Mouse (Mus musculus): Measurements from ENCODE around the gene Alg14. TPM values are rescaled to one million over a fixed set of nuclear protein-coding genes. Genes with fewer than 3 reads are reported as not detected.

Alg14 gene
- polyA plus RNA-seq, 1 experiment from 2014 or later, result 33.5 TPM

- 59% methylated on average over 15 of the region's 15 CpGs for WGBS
- no peak overlapping the region for H3K9ac ChIP-seq
- no peak for ATAC-seq (ENCODE audit: low FRiP score, low read depth)
- H3K27me3 ChIP-seq (replicated peaks), result no peaks in the 10 kb centered on the region
- H3K36me3 ChIP-seq, result no peaks in the 10 kb centered on the region
- H3K4me3 ChIP-seq, result no peak overlapping the region
- no peak overlapping the region for H3K4me2 ChIP-seq (replicated peaks)
- no peaks in the 10 kb centered on the region for H3K4me1 ChIP-seq
- no peaks in the 10 kb centered on the region for H3K9me3 ChIP-seq
- no peak overlapping the region for H3K27ac ChIP-seq
These were observed 87.4 kb downstream of the Alg14 start for GRCm38 (mm10) chr3:121378708-121379612.

DNA sequence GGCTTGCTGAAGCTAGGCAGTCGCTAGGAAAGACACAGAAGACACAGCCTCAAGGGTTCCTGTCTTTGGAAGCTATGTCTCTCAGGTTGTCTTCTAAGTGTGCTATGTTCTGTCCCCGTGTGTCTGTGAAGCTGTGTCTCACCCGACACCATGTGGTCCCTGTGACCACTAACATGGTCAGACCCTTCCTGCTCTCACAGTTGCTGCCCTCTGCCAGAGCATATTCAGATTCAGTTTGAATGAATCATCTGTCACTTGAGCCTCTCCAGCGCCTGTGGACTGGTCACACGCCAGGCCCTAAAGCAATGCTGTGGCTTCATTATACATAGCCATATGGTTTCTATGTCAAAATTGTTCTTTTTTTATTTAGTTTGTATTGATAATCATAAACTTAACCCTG, 88.1 kb downstream of the Alg14 start:
- H3K4me2 ChIP-seq (replicated peaks), result no peak overlapping the region
- WGBS, result 82% methylated on average over 5 of the region's 5 CpGs
- H3K9ac ChIP-seq, result no peak overlapping the region
- no peak for ATAC-seq (ENCODE audit: low FRiP score, low read depth)
- H3K27ac ChIP-seq, result no peak overlapping the region
- no peaks in the 10 kb centered on the region for H3K9me3 ChIP-seq
- H3K4me1 ChIP-seq, result no peaks in the 10 kb centered on the region
- H3K4me3 ChIP-seq, result no peak overlapping the region
- no peaks in the 10 kb centered on the region for H3K36me3 ChIP-seq
- H3K27me3 ChIP-seq (replicated peaks), result no peaks in the 10 kb centered on the region

- H3K4me2 ChIP-seq (replicated peaks), result no peak overlapping the region
- H3K9ac ChIP-seq, result no peak overlapping the region
- WGBS, result 71% methylated on average over 3 of the region's 3 CpGs
- no peaks in the 10 kb centered on the region for H3K9me3 ChIP-seq
- no peak for ATAC-seq (ENCODE audit: low FRiP score, low read depth)
- H3K4me1 ChIP-seq, result peaks cover 21% of the 10 kb centered on the region
- H3K27me3 ChIP-seq (replicated peaks), result no peaks in the 10 kb centered on the region
- no peaks in the 10 kb centered on the region for H3K36me3 ChIP-seq
- no peak overlapping the region for H3K27ac ChIP-seq
- no peak overlapping the region for H3K4me3 ChIP-seq
These were observed 96.0 kb downstream of the Alg14 start for GRCm38 (mm10) chr3:121387471-121388009.

- no peak for ATAC-seq (ENCODE audit: low FRiP score, low read depth)
- no peaks in the 10 kb centered on the region for H3K36me3 ChIP-seq
- H3K27me3 ChIP-seq (replicated peaks), result no peaks in the 10 kb centered on the region
- H3K9me3 ChIP-seq, result no peaks in the 10 kb centered on the region
- 50% methylated on average over 8 of the region's 8 CpGs for WGBS
- no peak overlapping the region for H3K27ac ChIP-seq
- peaks cover 21% of the 10 kb centered on the region for H3K4me1 ChIP-seq
- peak overlapping the region; percentile 54; the same call in 1 of the 2 replicates for H3K4me2 ChIP-seq (replicated peaks)
- H3K9ac ChIP-seq, result no peak overlapping the region
- H3K4me3 ChIP-seq, result no peak overlapping the region
These were observed 97.8 kb downstream of the Alg14 start for GRCm38 (mm10) chr3:121389366-121389765.

- no peak overlapping the region for H3K4me3 ChIP-seq
- whole genome bisulfite sequencing, result 9% methylated on average over 17 of the region's 17 CpGs
- H3K27me3 ChIP-seq (replicated peaks), result no peaks in the 10 kb centered on the region
- H3K27ac ChIP-seq, result no peak overlapping the region
- peak overlapping the region; percentile 54 for H3K4me2 ChIP-seq (replicated peaks)
- no peaks in the 10 kb centered on the region for H3K36me3 ChIP-seq
- no peak overlapping the region for H3K9ac ChIP-seq
- peak; percentile 82 for ATAC-seq (ENCODE audit: low FRiP score, low read depth)
- H3K4me1 ChIP-seq, result peaks cover 21% of the 10 kb centered on the region
- no peaks in the 10 kb centered on the region for H3K9me3 ChIP-seq
These were observed 98.4 kb downstream of the Alg14 start for GRCm38 (mm10) chr3:121389860-121390530.

DNA sequence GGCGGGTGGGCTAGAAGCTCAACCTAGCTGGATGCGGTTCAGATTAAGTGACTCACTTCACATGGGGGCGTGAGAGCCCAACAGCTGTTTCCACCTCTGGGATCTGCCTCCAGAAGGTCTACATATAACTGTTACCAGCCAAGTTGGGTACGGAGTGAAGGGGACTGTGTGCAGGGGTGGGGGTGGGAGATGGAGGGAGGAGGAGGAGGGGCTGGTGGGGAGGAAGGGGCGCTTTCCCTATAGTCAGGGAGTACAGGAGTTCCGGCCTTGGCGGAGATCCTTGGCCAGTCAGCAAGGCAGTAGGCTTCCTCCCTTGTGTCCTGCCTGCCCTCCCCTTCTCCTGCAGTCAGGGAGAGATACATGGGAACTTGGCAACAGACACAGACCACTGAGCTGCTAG, 99.2 kb downstream of the Alg14 start:
- Histone ChIP-seq H3K9ac (no peak overlapping the region), H3K27ac (no peak overlapping the region), H3K36me3 (no peaks in the 10 kb centered on the region), H3K4me1 (peaks cover 21% of the 10 kb centered on the region), H3K9me3 (no peaks in the 10 kb centered on the region), H3K27me3 (replicated peaks) (no peaks in the 10 kb centered on the region), H3K4me3 (no peak overlapping the region), H3K4me2 (replicated peaks) (peak overlapping the region; percentile 54)
- ATAC-seq (ENCODE audit: low FRiP score, low read depth), result peak; percentile 68
- 34% methylated on average over 7 of the region's 7 CpGs for WGBS

DNA sequence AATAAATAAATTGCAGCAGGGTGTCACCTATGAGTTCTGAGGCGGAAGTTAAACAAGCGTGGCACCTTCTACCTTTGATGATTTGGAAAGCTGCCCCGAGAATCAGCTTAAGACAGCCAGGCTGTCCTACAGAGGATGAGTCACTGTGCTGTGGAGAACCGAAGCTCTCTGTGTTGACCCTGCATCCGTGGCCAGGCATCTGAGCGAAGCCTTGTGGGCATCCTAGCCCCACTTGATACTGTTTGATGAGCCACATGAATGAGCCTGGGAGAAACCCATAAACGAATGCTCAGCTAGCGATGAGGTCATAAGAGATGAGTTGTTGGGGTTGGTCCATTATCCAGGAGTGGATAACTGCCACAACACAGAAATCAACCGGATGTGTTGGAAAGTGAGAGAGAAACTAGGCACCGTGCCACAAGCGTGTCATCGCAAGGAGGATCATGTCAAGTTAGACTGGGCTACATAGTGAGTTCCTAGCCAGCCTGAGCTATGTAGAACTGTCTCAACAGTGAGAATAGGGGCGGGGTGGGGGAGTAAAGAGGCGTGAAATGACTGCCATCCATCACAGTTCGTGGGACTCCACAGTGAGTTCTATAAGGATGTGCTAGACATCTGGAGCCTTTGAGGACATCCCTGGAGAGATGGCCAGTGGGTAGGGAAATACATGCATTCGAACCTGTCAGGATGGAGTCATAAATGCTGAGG, 104.2 kb downstream of the Alg14 start:
- Histone ChIP-seq H3K4me1 (peaks cover 2% of the 10 kb centered on the region; the same call in 1 of the 2 replicates), H3K9me3 (no peaks in the 10 kb centered on the region), H3K36me3 (no peaks in the 10 kb centered on the region), H3K4me3 (no peak overlapping the region), H3K9ac (no peak overlapping the region), H3K27ac (no peak overlapping the region), H3K27me3 (replicated peaks) (no peaks in the 10 kb centered on the region), H3K4me2 (replicated peaks) (no peak overlapping the region)
- 69% methylated on average over 16 of the region's 16 CpGs for WGBS
- ATAC-seq (ENCODE audit: low FRiP score, low read depth), result no peak

DNA sequence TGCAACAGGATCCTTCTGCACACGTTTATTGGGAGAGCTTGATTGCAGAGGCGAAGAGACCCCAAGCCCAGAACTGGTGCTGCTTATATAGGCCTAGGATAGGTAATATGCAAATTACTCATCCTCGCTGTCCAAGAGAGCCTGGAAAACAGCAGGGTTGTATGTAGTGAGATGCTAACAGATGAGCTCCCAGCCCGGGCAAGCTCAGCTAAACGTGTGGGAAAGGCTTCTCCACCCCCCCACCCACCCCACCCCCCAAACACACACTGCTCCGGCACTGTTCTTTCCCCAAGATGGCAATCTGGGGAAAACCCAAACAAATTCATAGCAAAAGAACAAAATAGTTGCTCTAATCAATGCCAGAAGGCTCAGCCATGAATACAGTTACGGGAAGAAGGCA, 105.0 kb downstream of the Alg14 start:
- WGBS, result 71% methylated on average over 7 of the region's 7 CpGs

DNA sequence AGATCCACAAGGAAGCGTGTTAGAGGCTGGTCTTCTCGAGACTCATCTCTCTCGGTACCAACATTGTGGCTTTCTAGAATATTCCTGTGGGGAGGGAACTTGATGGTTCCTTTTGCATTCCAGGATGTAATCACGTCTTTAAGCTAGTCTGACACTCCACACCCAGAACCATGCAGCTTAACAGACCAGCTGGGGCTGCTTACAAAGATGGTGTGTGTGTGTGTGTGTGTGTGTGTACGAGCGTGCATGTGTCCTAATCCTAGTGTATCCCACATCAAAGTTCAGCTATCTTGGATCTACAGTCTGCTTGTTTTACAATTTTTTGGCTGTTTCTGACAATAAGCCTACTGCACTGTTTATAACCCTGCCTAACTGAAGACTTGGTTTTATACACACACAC, 105.4 kb downstream of the Alg14 start:
- no peaks in the 10 kb centered on the region for H3K27me3 ChIP-seq (replicated peaks)
- no peaks in the 10 kb centered on the region for H3K9me3 ChIP-seq
- H3K4me1 ChIP-seq, result no peaks in the 10 kb centered on the region
- WGBS, result 85% methylated on average over 6 of the region's 6 CpGs
- ATAC-seq (ENCODE audit: low FRiP score, low read depth), result no peak
- no peak overlapping the region for H3K4me3 ChIP-seq
- H3K4me2 ChIP-seq (replicated peaks), result no peak overlapping the region
- H3K27ac ChIP-seq, result no peak overlapping the region
- no peaks in the 10 kb centered on the region for H3K36me3 ChIP-seq
- H3K9ac ChIP-seq, result no peak overlapping the region

More for the DNA sequence above, 105.0 kb downstream of the Alg14 start:
- H3K27me3 ChIP-seq (replicated peaks), result no peaks in the 10 kb centered on the region
- no peak overlapping the region for H3K27ac ChIP-seq
- H3K4me2 ChIP-seq (replicated peaks), result no peak overlapping the region
- H3K9me3 ChIP-seq, result no peaks in the 10 kb centered on the region
- no peak overlapping the region for H3K4me3 ChIP-seq
- no peak overlapping the region for H3K9ac ChIP-seq
- no peaks in the 10 kb centered on the region for H3K4me1 ChIP-seq
- H3K36me3 ChIP-seq, result no peaks in the 10 kb centered on the region
- ATAC-seq (ENCODE audit: low FRiP score, low read depth), result no peak

- no peak overlapping the region for H3K27ac ChIP-seq
- H3K4me2 ChIP-seq (replicated peaks), result no peak overlapping the region
- H3K9ac ChIP-seq, result no peak overlapping the region
- ATAC-seq (ENCODE audit: low FRiP score, low read depth), result no peak
- H3K4me3 ChIP-seq, result no peak overlapping the region
- H3K9me3 ChIP-seq, result no peaks in the 10 kb centered on the region
- no peaks in the 10 kb centered on the region for H3K4me1 ChIP-seq
- no peaks in the 10 kb centered on the region for H3K27me3 ChIP-seq (replicated peaks)
- no peaks in the 10 kb centered on the region for H3K36me3 ChIP-seq
- WGBS, result 83% methylated on average over 4 of the region's 4 CpGs
These were observed 109.8 kb downstream of the Alg14 start for GRCm38 (mm10) chr3:121401384-121401783.

DNA sequence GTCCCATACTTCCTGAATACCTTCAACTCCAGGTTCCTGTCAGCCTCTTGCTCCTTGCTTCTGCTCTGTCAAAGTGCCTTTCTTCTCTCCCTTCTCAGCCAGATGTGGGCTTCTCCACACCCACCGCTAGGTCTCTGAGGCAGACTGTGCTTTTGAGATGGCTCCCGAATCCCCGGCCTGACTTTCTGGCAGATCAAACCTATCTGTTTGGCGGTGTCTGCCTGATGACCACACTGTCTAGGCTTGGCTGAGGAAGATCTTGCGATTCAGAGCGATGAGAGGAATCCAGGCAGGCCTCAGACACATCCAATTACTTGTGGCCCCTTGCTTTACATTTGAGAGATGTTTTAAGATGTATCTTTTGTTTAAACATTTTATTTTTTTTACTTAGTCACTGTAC, 110.5 kb downstream of the Alg14 start:
- Histone ChIP-seq H3K36me3 (no peaks in the 10 kb centered on the region), H3K9me3 (no peaks in the 10 kb centered on the region), H3K27ac (no peak overlapping the region), H3K4me2 (replicated peaks) (no peak overlapping the region), H3K27me3 (replicated peaks) (no peaks in the 10 kb centered on the region), H3K4me1 (no peaks in the 10 kb centered on the region), H3K4me3 (no peak overlapping the region), H3K9ac (no peak overlapping the region)
- 87% methylated on average over 6 of the region's 6 CpGs for WGBS
- ATAC-seq (ENCODE audit: low FRiP score, low read depth), result no peak

DNA sequence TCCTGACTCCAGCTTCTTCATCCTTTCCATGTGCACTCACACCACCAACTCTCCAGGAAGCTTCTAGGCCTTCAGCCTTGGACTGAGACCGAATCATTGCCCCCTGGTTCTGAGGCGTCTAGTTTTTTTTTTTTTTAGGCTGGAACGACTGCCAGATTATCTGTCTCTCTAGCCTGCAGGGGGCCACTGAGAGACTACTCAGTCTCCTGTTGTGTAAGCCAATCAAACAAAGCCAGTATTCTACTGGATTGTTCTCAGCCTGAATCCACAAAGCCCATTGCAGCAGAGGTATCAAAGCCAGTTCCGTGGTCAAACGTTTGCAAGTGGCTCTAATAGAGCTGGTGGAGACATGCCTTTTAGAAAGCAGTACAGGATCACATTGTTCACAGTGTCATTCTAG, 111.9 kb downstream of the Alg14 start:
- 31% methylated on average over 5 of the region's 5 CpGs for WGBS
- no peaks in the 10 kb centered on the region for H3K27me3 ChIP-seq (replicated peaks)
- no peak overlapping the region for H3K9ac ChIP-seq
- no peaks in the 10 kb centered on the region for H3K36me3 ChIP-seq
- no peaks in the 10 kb centered on the region for H3K4me1 ChIP-seq
- no peaks in the 10 kb centered on the region for H3K9me3 ChIP-seq
- ATAC-seq (ENCODE audit: low FRiP score, low read depth), result no peak
- H3K4me3 ChIP-seq, result no peak overlapping the region
- H3K27ac ChIP-seq, result no peak overlapping the region
- no peak overlapping the region for H3K4me2 ChIP-seq (replicated peaks)
